Mouse (Mus musculus) ES-E14 (cell line): Measurements from ENCODE around the gene Tgoln1. TPM values are rescaled to one million over a fixed set of nuclear protein-coding genes. Genes with fewer than 3 reads are reported as not detected.

ENCODE experiments used
- DNase-seq: peaks from one replicate; pipeline ENCODE4 v3.0.0-alpha.2; 2013; ENCODE audit warnings: low read depth, low spot score
- H3K27ac ChIP-seq: 2 replicates; pipeline ENCODE4 v1.5.1; 2012; ENCODE audit warnings: low read depth, mild to moderate bottlenecking, low read length, moderate library complexity, mixed read lengths; ENCODE audit not compliant: poor library complexity, insufficient read depth, severe bottlenecking
- H3K36me3 ChIP-seq: 2 replicates; pipeline ENCODE4 v1.6.1; 2012; ENCODE audit warnings: mild to moderate bottlenecking, low read length, moderate library complexity, mixed read lengths; ENCODE audit not compliant: control insufficient read depth, poor library complexity, insufficient read depth, severe bottlenecking
- H3K4me1 ChIP-seq, 2 experiments: fragments of 150-350 bp in 1 of 2; sonication (generic) in 1 of 2; 2 replicates each; pipeline ENCODE4 v1.6.1; 2012; ENCODE audit warnings: low read length in 2 of 2, mild to moderate bottlenecking in 1 of 2, mixed read lengths in 1 of 2; ENCODE audit not compliant: control insufficient read depth in 2 of 2, insufficient read depth in 2 of 2, poor library complexity in 1 of 2
- H3K4me3 ChIP-seq, 2 experiments: fragments of 150-350 bp in 1 of 2; sonication (generic) in 1 of 2; 2 replicates each; pipeline ENCODE4 v1.5.1; 2012; ENCODE audit warnings: low read length in 2 of 2, low read depth in 1 of 2, mild to moderate bottlenecking in 1 of 2, mixed read lengths in 1 of 2; ENCODE audit not compliant: insufficient read depth in 1 of 2, poor library complexity in 1 of 2, severe bottlenecking in 1 of 2
- H3K9ac ChIP-seq: 2 replicates; pipeline ENCODE4 v1.6.1; 2012; ENCODE audit warnings: low read depth, mild to moderate bottlenecking, low read length, mixed read lengths; ENCODE audit not compliant: poor library complexity, insufficient read depth, severe bottlenecking
- H3K9me3 ChIP-seq: fragments of 150-350 bp; sonication (generic); 2 replicates; pipeline ENCODE4 v1.6.1; 2012; ENCODE audit warnings: low read depth, mild to moderate bottlenecking, low read length; ENCODE audit not compliant: control insufficient read depth, insufficient read depth
- CHD2 ChIP-seq: IDR thresholded peaks from 2 replicates; pipeline ENCODE4 v1.6.1; 2014; ENCODE audit warnings: mild to moderate bottlenecking, low read depth, low read length, inconsistent platforms
- HCFC1 ChIP-seq: IDR thresholded peaks from 2 replicates; pipeline ENCODE4 v1.6.1; 2012; ENCODE audit warnings: low read length, inconsistent platforms, borderline replicate concordance; ENCODE audit not compliant: insufficient read depth
- MAFK ChIP-seq: IDR thresholded peaks from 2 replicates; pipeline ENCODE4 v1.6.1; 2014; ENCODE audit warnings: mild to moderate bottlenecking, low read depth, low read length, inconsistent platforms; ENCODE audit not compliant: insufficient read depth
- ZC3H11A ChIP-seq: IDR thresholded peaks from 2 replicates; pipeline ENCODE4 v1.6.1; 2012; ENCODE audit warnings: low read depth, mild to moderate bottlenecking, inconsistent platforms, low read length, borderline replicate concordance
- ZNF384 ChIP-seq: IDR thresholded peaks from 2 replicates; pipeline ENCODE4 v1.6.1; 2012; ENCODE audit warnings: low read depth, low read length, inconsistent platforms
- in situ Hi-C, 2 experiments: fragments of 600-800 bp; cut with MboI; formaldehyde crosslinking; loops; one replicate each; pipeline ENCODE4 v1.15.1; 2025; ENCODE audit warnings: low sequenced_read_pairs in 2 of 2, inconsistent platforms in 1 of 2; ENCODE audit not compliant: unreplicated experiment in 2 of 2
- total RNA-seq: library from RNA; depleted of rRNA; stranded (reverse); fragments of 300-350 nt; gene quantifications from 2 replicates; pipeline ENCODE4 v1.2.3, GENCODE M21; 2012

Tgoln1 gene
- total RNA-seq, 1 experiment: 57.7 TPM

- DNase-seq: no peak
- Histone ChIP-seq H3K4me1 (no peaks in the 10 kb centered on the region), H3K4me3 (no peak overlapping the region), H3K9ac (no peak overlapping the region), H3K9me3 (no peaks in the 10 kb centered on the region), H3K27ac (no peak overlapping the region), H3K36me3 (peaks cover 5% of the 10 kb centered on the region)
- in situ Hi-C loops: no loop called here
- no peak for TF ChIP-seq HCFC1
- no peak for TF ChIP-seq CHD2
- TF ChIP-seq ZC3H11A: no peak
- no peak for TF ChIP-seq MAFK
- TF ChIP-seq ZNF384: no peak
These were observed 6.5 kb downstream of the Tgoln1 start for GRCm38 (mm10) chr6:72610261-72610660.

- no peak overlapping the region for H3K4me3 ChIP-seq
- no peak for DNase-seq
- TF ChIP-seq MAFK (no peak), ZNF384 (no peak), ZC3H11A (no peak), HCFC1 (no peak), CHD2 (no peak)
- H3K4me1 ChIP-seq: no peaks in the 10 kb centered on the region
- H3K9ac ChIP-seq: no peak overlapping the region
- peaks cover 5% of the 10 kb centered on the region for H3K36me3 ChIP-seq
- H3K9me3 ChIP-seq: no peaks in the 10 kb centered on the region
- no peak overlapping the region for H3K27ac ChIP-seq
- in situ Hi-C loops: no loop called here
These were observed 8.1 kb downstream of the Tgoln1 start for GRCm38 (mm10) chr6:72608662-72609184.

- Histone ChIP-seq H3K9ac (no peak overlapping the region), H3K27ac (no peak overlapping the region), H3K4me1 (no peaks in the 10 kb centered on the region), H3K4me3 (no peak overlapping the region), H3K9me3 (no peaks in the 10 kb centered on the region), H3K36me3 (peaks cover 2% of the 10 kb centered on the region)
- in situ Hi-C loops: no loop called here
- no peak for DNase-seq
- TF ChIP-seq HCFC1 (no peak), CHD2 (no peak), ZNF384 (no peak), ZC3H11A (no peak)
These were observed 9.1 kb downstream of the Tgoln1 start for GRCm38 (mm10) chr6:72607676-72608075.

- no peak overlapping the region for H3K27ac ChIP-seq
- DNase-seq: no peak
- TF ChIP-seq MAFK: no peak
- TF ChIP-seq ZNF384: no peak
- TF ChIP-seq CHD2: no peak
- TF ChIP-seq ZC3H11A: no peak
- TF ChIP-seq HCFC1: no peak
- in situ Hi-C loops: no loop called here
- no peaks in the 10 kb centered on the region for H3K9me3 ChIP-seq
- H3K4me1 ChIP-seq: no peaks in the 10 kb centered on the region
- H3K4me3 ChIP-seq: no peak overlapping the region
- peaks cover 2% of the 10 kb centered on the region for H3K36me3 ChIP-seq
- H3K9ac ChIP-seq: no peak overlapping the region
These were observed 9.7 kb downstream of the Tgoln1 start for GRCm38 (mm10) chr6:72607060-72607459.

GRCm38 (mm10) chr6:72604066-72604465 lies 12.7 kb downstream of the Tgoln1 start:
- no peak for TF ChIP-seq CHD2
- no peak for TF ChIP-seq ZC3H11A
- TF ChIP-seq ZNF384: no peak
- TF ChIP-seq HCFC1: no peak
- Histone ChIP-seq H3K4me3 (no peak overlapping the region), H3K9me3 (no peaks in the 10 kb centered on the region), H3K4me1 (peaks cover 0 to 2% of the 10 kb centered on the region in 2 experiments; a peak in 1 of 4 replicates), H3K36me3 (peaks cover 2% of the 10 kb centered on the region), H3K9ac (no peak overlapping the region), H3K27ac (no peak overlapping the region)
- no peak for DNase-seq
- in situ Hi-C loops: no loop called here
